Mouse (Mus musculus) CD4-positive, CD25-positive, alpha-beta regulatory T cell, adult 2 months (primary cell): ENCODE measurements around the gene Psmd8.
A peak's percentile ranks its signal among the peaks of the same experiment; 100 is the strongest.
"Not testable (repeated sequence)": the region's sequence is repeated elsewhere in the genome, so short reads cannot be mapped to it uniquely, and the experiment has no call there.

Experiments used
- DNase-seq: peaks from one replicate; pipeline ENCODE4 v3.0.0-alpha.2; 2012; ENCODE audit warnings: low read depth, low spot score

The Psmd8 gene

DNA sequence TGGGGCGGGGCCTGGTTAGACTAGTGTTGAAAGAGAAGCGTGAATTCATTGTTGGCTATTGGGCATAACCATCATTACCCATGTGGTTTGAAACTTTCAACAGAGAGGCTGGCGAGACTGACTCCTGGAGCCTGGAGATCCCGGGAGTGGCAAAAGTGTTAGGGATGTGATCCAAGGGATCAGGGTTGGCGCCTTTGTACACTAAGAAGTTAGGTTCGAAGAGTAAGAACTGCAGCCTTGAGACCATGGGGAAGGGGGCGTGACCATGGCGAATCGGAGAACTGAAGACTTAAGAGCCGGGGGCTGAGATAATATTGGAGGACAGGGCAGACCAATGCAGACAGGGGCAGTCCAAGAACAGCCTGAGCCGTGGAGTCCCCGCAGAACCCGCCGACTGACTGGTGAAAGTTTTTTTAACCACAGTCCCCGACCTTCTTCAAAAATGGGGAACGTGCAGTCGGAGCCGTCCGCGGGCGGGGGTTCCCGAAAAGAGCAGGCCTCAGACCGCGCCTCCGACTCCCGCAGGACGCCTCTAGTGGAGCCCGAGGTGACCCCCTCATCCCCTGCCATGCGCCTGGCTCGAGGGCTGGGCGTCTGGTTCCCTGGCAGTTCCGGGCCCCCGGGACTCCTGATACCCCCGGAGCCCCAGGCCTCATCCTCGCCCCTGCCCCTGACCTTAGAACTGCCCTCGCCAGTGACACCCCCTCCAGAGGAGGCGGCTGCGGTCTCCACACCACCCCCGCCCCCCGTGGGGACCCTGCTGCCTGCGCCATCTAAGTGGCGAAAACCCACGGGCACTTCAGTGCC is 9.5 kb downstream of the Psmd8 start:
- DNase-seq: peak; percentile 43

DNA sequence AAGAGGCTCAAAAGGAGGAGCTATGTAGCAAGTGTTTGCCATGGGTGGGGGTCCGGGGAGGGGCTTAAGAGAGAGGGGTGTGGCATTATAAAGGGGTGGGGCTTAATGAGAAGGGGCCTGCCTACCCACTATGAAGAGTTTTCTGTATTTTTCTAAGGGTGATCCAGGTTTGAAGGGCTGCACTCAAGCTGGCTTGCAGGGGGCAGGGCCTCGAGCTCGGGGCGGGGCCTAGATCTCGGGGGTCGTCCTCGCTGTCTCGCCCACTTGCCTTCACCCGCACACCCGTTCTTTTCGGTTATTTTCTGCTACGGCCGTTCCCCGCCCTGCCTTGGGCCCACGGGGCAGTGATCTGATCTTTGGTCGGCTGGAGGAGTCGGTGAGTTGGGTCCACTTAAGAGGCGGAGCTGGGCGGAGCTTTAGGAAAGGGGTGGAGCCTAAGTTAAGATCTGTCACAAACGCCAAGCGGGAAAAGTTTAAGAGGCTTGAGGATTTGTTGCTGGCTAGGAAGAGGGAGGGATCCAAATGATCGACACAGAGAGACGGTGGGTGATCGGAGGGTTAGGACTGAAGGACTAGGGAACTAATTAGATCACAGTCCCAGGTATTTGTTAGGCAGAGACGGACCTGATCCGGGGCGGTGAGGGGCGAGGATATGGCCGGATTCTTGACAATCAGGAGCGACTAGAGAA is 10.3 kb downstream of the Psmd8 start, which contains the start of the genes Ggn and Spred3:
Gene Ggn (plus strand): TSS at position 145 of the 689 bp plus-strand sequence.
Gene Spred3 (minus strand): TSS at position 346 of the 689 bp plus-strand sequence.
- peak; percentile 59 for DNase-seq

DNA sequence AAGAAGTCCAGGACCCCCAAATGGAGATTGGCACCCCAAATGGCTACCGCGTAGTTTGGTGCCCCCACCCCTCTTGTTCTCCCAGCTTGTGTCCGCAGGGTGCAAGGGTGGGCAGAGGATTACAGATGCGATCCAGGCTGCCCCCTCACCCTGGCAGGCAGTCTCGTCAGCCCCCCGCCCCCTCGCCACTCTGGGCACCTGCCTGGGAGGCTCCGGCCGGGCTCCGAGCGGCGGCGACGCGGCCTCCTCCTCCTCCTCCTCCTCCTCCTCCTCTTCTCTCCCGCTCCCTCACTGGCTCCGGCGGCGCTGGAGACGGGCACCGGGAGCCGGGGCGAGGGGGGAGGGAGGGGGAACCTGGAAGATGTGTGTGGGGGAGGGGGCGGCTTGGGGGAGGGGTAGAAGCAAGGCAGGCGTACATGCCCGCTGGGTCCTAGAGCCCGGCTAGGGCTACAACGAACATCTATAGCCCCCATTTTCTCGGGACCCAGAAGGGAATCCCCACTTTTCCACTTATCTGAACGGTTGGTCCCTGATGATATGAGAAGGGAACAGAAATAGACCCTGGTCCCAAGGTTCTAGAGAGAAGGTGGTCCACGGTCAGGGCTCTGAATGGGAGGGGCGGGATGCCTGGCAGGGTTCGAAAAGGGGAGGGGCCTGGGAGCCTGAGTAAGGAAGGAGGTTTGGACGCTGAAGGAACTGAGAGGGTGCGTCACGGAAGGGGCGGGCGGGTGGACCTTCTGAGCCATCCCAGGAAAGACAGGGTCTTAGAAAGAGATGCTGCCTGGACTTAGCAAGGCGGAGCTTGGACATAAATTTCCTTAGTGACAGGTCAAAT is 11.1 kb downstream of the Psmd8 start:
- peak; percentile 38 for DNase-seq

DNA sequence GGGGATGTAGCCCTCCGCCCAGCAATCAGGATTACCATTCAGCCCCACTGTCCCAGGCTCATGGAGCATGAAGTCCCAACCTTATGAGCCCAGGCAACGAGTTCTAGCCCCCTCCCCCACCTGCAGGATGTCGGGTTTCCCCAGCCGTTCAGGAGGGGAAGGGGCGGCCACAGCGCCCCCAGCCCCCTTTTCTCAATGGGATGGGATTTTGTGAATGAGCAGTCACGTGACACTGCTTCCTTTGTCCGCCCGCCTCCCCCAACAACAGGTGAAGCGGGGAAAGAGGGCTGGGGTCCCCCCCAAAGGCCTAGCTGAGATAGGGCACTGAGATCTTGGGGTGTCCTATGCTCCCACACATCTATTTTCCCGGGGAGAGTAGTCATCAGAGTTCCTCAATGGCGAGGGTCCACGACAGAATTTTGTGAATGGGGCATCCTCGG is 11.7 kb downstream of the Psmd8 start:
- DNase-seq: peak; percentile 27

DNA sequence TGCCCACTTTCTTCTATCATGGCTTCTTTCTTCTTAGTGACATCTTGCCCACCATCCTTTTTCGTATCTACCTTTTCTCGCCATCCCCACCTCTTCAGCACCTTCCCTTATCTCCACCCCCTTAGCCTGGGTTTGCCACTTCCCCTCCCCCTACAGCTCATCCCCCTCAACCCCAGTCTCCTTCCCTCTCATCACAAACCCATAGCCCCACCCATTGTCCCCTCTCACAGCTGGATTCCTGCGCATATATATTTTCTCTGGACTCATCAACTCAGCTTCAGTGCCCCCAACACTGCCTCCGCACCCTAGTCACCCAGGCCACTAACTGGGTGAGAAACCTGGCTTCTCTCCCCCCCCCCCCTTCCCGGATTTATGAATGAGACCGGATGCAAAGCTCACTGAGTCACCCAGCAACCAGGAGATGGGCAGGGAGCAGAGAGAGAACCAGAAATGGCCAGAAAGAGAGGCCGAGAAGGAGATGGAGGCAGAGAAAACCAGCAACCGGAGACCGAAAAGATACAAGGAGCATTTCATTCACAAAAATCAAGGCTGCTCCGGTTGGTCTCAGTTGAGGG is 12.3 kb downstream of the Psmd8 start:
- no peak for DNase-seq

DNA sequence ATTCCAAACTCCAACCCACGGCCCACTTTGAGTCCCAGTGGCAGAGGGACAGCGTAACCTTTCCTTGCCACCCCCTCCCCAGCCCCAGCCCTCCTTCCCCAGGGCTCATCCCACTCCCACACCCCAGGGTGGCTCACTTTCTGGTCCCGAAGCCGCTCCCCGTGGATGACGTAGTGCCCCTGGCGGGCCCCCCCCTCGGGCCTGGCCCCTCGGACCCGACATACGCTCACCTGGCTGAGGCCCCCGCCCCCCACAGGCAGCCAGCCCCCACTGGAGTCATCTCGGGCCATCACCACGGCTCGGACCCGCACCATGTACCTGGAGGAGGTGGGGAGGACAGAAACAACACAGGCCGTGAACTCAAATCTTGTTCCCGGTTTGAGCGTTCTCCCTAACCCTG is 12.8 kb downstream of the Psmd8 start:
- DNase-seq: no peak

DNA sequence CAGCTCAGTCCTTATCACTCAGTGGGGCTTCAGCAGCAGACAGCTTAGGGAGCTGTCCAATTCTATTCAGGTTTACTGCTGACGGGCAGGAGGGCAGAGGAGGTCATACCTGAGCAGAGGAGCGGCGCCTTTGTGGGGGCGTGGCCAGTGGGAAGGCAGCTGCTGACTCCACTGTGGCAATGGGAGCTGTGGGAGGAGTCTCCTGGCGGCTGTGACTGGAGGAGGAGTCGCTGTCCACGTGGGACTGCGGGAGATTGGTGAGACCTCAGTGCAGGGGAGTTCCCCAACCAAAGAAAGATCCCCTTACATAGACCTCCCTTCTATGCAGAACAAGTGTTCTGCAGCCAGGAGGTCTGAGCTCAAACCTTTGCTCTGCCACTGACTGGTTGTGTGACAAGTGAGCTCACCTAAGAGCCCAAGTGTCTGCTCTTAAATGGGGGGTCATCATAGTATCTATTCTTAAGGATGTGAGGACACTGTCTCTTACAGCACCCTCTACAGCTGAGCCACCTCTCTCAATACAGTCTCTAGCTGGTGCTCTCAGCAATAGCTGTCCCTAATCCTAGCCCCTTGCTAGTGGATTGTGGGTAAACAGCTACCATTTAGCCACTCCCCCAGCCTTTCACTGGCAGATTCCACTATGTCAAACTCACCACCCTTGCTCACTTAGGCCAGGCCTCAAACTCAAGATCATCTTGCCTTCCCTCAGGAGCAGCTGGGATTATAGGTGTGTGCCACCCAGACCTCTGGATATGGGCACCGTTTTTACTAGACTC is 17.6 kb downstream of the Psmd8 start:
- DNase-seq: peak; percentile 70

DNA sequence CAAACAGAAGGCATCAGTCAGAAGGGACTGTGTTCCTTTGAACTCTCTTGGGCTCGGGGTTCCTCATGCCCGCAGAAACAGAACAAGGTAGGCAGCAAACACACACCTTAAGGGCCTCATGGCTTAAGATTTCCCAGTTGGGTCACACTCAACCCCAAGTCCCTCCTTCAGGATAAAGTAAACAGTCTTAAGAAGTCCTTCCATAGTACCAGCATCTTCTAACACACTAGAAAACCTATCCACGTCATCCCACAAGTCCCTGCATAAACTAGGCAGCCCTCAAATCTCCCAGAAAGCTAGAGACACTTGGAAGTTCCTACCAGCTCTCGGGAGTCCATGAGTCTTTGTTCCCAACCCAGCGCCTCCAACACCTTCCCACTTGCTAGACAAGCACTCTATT is 18.2 kb downstream of the Psmd8 start:
- no peak for DNase-seq

DNA sequence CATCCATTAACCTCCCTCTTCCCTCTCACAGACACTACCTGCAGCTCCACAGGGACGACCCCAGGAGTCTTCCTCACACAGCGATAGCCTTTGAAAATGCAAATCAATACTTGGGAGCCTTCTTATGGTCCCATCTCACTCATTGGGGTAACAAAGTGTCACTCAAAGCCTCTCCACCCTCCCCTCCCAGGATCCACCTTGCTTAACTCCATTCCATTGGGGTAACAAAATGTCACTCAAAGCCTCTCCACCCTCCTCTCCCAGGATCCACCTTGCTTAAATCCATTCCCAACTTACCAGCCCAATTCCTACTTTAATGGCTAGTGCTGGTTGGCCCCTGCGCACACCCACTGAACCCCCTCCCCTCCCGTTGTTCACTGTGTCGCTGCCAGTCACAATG is 22.2 kb downstream of the Psmd8 start:
- DNase-seq: no peak

DNA sequence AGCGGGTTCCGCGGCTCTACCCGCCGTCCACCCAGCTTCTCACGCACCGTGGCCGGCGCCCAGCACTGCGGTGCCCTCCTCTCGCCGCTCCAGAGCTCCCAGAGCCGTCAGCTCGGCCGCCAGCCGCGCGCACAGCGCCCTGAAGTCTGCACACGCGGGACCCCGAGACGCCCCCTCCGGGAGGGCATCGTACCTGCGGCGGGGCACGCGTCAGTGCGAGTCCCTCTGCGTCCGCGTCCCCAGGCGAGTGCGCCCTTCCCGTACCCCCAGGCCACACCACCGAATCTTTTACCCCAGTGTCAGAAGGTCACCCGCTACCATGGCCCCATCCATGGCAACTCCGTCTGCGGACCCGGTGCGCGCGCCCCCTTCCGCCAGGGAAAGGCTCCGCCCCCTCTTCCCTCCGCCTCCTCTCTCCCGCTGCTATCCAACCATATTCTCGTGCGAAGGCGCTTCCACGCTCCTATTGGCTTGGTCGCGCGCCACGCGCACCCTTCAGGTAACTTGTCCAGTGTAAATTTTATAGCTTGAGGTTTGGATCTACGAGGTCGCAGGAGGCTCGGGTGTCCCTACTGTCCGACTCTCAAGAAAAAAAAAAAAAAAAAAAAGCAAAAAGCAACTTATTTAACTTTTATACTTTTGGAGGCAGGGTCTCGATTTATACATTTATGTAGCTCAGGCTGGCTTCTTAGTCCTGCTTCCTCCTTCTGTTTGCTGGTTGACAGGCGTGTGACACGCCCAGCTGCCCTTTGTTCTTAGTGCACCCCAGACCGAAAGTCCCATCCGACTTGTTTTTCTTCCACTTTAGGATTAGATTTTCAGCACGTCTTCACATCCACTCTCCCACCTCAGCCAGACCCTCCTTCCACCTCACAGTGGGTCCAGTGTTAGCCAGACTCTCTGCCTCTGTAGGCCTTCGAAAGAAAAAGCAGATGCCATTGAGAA is 24.4 kb downstream of the Psmd8 start, which contains the start of gene Fam98c:
Gene Fam98c (minus strand): TSS at position 397 of the 945 bp plus-strand sequence.
- DNase-seq: peak; percentile 89

DNA sequence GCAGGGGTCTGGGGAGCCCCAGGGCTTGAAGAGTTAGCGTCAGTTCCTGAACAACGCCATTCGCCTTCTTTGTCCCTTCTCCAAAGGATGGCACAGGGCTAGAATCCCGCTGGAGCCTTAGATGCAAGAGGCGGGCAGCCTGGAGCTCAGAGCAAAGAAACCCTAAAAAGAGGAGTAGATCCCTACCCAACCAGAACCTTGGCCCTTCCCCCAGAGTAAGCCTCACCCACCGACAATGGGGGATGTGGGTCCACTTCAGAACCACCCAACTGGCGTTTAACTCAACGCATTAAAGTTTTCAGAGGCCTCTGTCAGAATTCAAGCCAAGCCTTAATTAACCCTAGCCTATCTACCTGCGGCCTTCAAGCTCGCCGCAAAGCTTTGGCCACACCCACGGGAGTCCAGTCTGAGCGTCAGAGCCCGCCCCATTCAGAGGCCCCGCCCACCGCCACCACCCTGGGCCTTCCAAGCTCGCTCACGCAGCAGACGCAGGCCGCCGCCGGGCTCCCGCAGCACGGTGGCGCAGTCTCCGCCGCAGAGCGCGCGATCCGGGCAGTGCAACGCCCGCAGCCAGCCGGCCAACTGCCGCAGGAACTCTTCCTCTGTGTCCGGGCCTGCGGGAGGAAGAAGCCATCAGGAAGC is 25.2 kb downstream of the Psmd8 start:
- DNase-seq: peak; percentile 91

DNA sequence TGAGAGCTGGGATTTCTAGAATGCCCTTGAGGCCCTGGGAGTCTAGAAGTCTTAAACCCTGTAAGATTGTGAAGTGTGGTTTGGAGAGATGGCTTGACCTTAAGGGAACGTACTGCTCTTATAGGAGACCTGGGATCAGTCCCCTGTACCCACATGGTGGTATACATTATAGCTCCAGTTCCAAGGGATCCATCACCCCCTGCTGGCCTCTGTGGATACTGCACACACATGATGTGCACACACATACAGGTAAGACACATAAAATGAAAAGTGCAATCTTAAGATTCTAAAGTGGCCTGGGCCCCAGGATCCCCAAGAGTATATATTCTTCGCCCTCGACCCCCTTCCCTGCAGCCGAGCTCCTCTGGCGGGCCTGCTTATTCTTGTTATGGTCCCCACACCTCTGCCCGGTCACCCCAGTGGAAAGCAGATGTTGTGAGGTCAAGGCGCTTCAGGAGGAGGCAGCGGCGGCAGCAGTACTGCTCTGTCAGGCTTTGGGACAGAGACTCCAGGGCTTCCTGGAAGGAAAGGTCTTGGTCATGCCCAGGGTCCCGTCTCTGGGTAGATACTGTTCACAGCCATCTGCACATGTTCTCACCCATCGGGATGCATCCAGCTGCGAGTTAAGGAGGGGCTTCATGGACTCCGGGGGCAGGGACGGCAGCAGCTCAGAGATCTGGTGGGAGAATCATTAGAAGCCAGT is 26.3 kb downstream of the Psmd8 start:
- peak; percentile 51 for DNase-seq

DNA sequence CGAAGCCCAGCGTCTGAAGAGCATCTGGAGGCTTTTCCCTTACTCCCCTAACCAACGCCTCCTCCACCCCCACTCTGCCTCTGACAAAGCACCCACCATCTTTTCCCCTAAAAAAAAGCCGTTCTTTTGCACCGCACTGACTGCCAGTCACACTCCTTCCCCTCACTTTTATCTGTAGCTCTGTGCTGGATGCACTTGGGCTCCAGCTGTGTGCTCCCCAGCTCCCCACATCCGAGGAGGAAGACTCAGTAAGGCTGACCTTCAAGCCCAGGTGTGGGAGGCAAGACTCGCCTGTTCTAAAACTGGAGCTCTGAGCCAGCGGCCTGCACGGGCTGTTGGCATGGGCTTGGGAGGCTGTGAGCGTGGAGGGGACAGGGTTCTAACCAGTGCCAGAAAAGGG is 29.0 kb downstream of the Psmd8 start:
- no peak for DNase-seq

DNA sequence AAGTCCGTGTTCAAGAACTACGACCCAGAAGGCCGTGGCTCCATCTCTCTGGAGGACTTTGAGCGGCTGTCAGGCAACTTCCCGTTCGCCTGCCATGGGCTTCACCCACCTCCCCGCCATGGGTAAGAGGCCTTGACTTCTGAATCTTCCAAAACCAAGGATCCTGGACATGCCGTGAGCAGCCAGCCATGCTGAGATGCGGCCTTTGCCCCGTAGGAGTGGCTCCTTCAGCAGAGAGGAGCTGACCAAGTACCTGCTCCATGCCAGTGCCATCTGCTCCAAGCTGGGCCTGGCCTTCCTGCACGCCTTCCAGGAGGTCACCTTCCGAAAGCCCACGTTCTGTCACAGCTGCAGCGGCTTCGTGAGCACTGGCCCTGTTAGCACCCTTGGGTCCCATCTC is 31.7 kb downstream of the Psmd8 start:
- no peak for DNase-seq

DNA sequence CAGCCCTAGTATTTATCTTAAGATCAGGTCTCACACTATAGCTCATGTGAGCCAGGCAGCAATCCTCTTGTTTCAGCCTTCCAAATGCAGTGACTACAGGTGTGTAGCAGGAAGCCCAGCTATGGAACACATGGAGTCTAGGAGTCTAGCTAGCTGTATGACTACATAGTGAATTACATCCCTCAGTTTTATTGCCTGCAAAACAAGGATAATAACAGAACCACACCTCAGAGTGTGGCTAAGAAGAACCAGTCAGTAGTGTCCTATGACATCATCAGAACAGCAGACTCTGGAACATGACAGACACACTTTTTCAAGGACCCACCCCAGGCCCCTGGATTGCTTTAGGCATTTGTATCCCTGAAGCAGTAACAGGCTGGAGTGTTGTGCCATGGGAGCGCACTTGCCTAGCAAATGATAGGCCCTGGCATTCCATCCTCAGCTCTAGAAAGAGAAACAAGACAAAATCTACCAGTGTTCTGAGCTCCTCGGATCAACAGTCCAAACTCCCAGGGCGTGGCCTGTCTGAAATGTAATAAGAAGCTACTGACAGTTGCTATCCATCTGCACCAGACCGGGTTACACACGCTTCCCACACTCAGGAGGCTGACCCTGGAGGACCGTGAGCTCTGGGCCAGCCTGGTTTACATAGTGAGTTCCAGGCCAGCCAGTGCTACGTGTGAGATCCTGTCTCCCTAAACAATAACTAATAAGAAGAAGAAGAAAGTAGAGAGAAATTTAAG is 33.7 kb downstream of the Psmd8 start:
- DNase-seq: no peak

DNA sequence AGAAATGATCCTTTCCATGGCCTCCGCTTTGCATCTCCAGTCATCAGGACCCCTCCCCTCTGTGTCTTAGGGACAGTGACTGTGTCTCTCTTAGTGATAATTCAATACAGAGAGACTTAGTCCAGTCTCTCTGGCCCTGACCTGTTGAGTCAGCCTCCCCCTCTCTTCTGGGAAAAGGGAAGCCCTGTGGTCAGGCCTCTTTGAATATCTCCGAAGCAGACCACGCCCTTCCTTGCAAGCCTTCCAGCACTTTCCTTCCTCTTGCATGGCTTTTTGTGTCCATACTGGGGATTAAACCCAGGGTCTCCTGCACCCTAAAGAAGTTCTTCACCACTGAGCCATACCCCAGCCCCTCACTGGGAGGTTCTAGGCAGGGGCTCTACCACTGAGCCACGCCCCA is 36.5 kb downstream of the Psmd8 start:
- DNase-seq: no peak

DNA sequence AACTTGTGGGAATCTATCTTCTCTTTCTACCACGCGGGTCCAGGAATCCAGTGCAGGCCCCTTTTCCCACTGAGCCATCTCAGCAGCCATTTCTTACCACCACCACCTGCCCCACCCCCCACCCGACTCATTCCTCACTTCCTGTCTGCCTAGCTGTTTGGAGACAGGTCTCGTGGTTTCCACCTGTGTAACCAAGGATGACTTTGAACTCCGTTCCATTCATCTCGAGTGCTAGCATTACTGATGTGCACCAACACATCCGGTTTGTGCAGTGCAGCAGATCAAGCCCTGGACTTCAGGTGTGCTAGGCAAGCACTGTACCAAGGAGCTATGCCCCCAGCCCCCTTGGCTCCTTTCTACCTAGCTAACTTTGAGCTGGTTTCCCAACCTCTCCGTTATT is 39.1 kb downstream of the Psmd8 start:
- DNase-seq: peak; percentile 78

DNA sequence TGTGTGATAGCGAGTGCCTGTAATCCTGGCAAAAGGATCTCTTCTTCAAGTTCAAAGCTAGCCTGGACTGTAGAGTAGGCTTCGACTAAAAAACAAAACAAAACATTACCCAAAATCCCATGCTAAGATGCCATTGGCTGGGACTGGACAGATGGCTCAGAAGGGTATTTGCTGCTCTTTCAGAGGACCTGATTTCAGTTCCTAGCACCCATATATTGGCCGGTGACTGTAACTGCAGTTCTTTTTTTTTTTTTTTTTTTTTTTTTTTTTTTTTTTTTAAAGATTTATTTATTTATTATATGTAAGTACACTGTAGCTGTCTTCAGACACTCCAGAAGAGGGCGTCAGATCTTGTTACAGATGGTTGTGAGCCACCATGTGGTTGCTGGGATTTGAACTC is 41.3 kb downstream of the Psmd8 start:
- DNase-seq: not testable (repeated sequence)
